Mouse (Mus musculus) midbrain, embryonic 13.5 days (tissue): Measurements from ENCODE around the gene Csf3. TPM values are rescaled to one million over a fixed set of nuclear protein-coding genes. Genes with fewer than 3 reads are reported as not detected.
"Not testable (repeated sequence)": the region's sequence is repeated elsewhere in the genome, so short reads cannot be mapped to it uniquely, and the experiment has no call there.

Experiments
- ATAC-seq: fragments of 200-750 bp; cut with Nextera tagmentation; 2 replicates; pipeline ENCODE4 v1.8.0; 2017; ENCODE audit warnings: mild to moderate bottlenecking, moderate TSS enrichment, moderate library complexity
- H3K27ac ChIP-seq: fragments of 300-500 bp; sonication (generic); 2 replicates; pipeline ENCODE4 v1.5.1; 2015; ENCODE audit warnings: inconsistent platforms, mild to moderate bottlenecking, moderate library complexity
- H3K27me3 ChIP-seq: fragments of 300-500 bp; sonication (generic); 2 replicates; pipeline ENCODE4 v1.6.1; 2015; ENCODE audit warnings: mild to moderate bottlenecking, inconsistent platforms
- H3K36me3 ChIP-seq: fragments of 300-500 bp; sonication (generic); 2 replicates; pipeline ENCODE4 v1.6.1; 2015; ENCODE audit warnings: mild to moderate bottlenecking, inconsistent platforms
- H3K4me1 ChIP-seq: fragments of 300-500 bp; sonication (generic); replicated peaks from 2 replicates; pipeline ENCODE4 v1.6.1; 2015; ENCODE audit warnings: inconsistent platforms
- H3K4me2 ChIP-seq: fragments of 300-500 bp; sonication (generic); replicated peaks from 2 replicates; pipeline ENCODE4 v1.6.1; 2015; ENCODE audit warnings: moderate library complexity, mild to moderate bottlenecking, inconsistent platforms
- H3K4me3 ChIP-seq: fragments of 300-500 bp; sonication (generic); replicated peaks from 2 replicates; pipeline ENCODE4 v1.5.1; 2015; ENCODE audit warnings: mild to moderate bottlenecking, inconsistent platforms
- H3K9ac ChIP-seq: fragments of 300-500 bp; sonication (generic); replicated peaks from 2 replicates; pipeline ENCODE4 v1.6.1; 2015; ENCODE audit warnings: mild to moderate bottlenecking, inconsistent platforms
- H3K9me3 ChIP-seq: fragments of 300-500 bp; sonication (generic); 2 replicates; pipeline ENCODE4 v1.6.1; 2016; ENCODE audit warnings: mild to moderate bottlenecking, inconsistent platforms
- WGBS: fragments of 180-500 bp; shearing (Covaris S2); methylation state at CpG from one replicate; pipeline ENCODE4 v1.1.7; 2015; 5-methylcytosine and 5-hydroxymethylcytosine counted together
- polyA plus RNA-seq: library from polyadenylated mRNA; unstranded; fragments of >200 nt; fragmentation: Nextera tagmentation; extraction: Ambion mirVana; gene quantifications from 2 replicates; pipeline ENCODE4 v1.2.1, GENCODE M21; 2015

Csf3 gene
- polyA plus RNA-seq, 1 experiment from 2014 or later, result not detected

DNA sequence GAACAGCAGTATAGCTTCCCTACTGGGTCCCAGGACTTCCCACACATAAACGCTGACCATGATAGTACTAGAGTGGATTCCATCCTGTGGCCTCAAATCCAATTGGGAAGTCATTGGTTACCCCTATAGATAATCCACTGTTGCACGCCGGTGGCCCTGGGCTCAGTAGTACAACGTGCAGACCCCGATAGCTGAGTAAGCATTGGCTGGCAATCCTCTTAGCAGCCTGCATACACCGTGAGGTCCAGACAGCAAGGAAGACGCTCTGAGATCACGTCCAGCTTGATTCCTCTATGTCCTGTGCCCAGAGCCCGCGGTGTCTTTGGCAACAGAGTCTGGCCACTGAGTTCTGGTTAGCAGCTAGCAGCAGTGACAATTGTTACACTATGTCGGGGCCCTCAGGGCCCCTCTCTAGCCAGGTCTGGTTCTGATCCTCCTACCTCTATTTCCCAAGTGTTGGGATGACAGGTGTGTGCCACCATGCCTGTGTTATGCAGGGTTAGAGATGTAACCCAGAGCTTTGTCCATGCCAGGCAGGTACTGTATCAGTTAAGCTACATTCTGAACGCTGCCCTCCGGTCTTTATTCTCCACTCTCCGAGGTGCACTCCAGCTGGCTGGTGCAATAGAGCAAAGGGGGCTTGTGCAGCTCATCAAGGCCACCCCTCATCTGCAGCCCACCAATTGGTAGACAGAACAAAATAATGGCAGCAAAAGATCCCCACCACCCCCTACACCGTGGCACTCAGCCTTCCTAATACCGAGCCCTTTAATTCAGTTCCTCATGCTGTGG is 2.0 kb upstream of the Csf3 start:
- H3K9me3 ChIP-seq, result no peaks in the 10 kb centered on the region
- WGBS, result 85% methylated on average over 16 of the region's 16 CpGs
- H3K4me1 ChIP-seq, result no peaks in the 10 kb centered on the region
- ATAC-seq, result no peak
- H3K36me3 ChIP-seq, result peaks cover 35% of the 10 kb centered on the region
- H3K4me2 ChIP-seq, result no peak overlapping the region
- H3K27me3 ChIP-seq, result no peaks in the 10 kb centered on the region
- no peak overlapping the region for H3K27ac ChIP-seq
- no peak overlapping the region for H3K9ac ChIP-seq
- H3K4me3 ChIP-seq, result no peak overlapping the region

DNA sequence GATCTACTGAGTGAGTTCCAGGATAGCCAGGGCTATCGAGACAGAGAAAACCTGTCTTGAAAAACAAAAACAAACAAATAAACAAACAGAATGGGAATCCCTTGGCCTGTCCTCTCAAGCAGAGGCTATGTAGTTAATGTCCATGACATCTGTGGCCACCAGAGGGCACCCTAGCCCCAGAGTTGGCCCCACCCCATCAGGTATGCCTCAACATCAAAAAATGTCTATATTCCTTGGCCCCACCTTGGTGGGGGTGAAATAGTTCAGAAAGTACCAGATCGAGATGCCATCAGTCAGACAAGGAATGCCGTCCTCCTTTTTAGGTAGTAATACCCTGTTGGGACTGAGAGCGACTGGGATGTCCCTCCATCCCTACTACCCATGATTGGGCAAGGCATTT is 1.2 kb upstream of the Csf3 start:
- H3K36me3 ChIP-seq, result peaks cover 35% of the 10 kb centered on the region
- peak; percentile 57; the same call in 1 of the 2 replicates for ATAC-seq
- no peak overlapping the region for H3K4me2 ChIP-seq
- WGBS, result 37% methylated on average over 4 of the region's 4 CpGs
- no peaks in the 10 kb centered on the region for H3K27me3 ChIP-seq
- H3K9ac ChIP-seq, result no peak overlapping the region
- no peak overlapping the region for H3K27ac ChIP-seq
- no peaks in the 10 kb centered on the region for H3K4me1 ChIP-seq
- no peaks in the 10 kb centered on the region for H3K9me3 ChIP-seq
- no peak overlapping the region for H3K4me3 ChIP-seq

DNA sequence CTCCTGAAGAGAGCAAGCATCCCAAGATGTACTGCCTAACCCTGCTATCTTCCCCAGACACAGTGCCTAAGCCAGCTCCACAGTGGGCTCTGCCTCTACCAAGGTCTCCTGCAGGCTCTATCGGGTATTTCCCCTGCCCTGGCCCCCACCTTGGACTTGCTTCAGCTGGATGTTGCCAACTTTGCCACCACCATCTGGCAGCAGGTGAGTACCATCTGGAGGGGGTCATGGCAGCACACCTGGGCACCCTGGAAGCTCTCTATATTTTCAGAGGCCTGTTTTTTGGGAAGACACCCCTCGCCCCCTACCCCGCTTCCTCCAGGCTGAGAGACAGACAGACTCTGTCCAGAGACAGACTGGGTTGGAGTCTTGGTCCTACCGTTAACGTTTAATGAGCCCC is 1.3 kb downstream of the Csf3 start:
- H3K4me2 ChIP-seq, result no peak overlapping the region
- 76% methylated on average over 5 of the region's 5 CpGs for WGBS
- no peak overlapping the region for H3K27ac ChIP-seq
- H3K4me3 ChIP-seq, result no peak overlapping the region
- no peaks in the 10 kb centered on the region for H3K9me3 ChIP-seq
- H3K36me3 ChIP-seq, result peaks cover 39% of the 10 kb centered on the region
- no peaks in the 10 kb centered on the region for H3K27me3 ChIP-seq
- no peaks in the 10 kb centered on the region for H3K4me1 ChIP-seq
- H3K9ac ChIP-seq, result no peak overlapping the region
- no peak for ATAC-seq

DNA sequence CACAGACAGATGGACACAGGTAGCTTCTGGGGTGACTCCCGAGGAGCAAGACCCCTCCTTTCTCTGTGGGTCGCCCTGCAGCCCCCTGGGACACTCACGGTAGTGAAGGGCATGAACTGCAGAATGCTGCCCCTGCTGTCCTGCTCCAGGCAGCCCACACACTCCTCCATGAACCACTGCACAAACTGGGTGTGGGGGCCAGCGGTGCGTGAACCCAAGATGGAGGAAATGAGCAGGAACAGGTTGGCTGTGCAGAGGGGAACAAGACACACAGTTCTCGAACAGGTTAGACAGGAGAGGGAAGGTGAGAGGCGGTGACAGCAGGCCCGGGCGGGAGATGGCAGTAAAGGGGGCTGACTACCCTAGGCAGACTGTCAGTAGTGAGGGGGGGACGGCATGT is 4.0 kb downstream of the Csf3 start:
- H3K27me3 ChIP-seq, result no peaks in the 10 kb centered on the region
- H3K4me2 ChIP-seq, result no peak overlapping the region
- WGBS, result 92% methylated on average over 10 of the region's 10 CpGs
- H3K36me3 ChIP-seq, result peaks cover 66% of the 10 kb centered on the region
- H3K27ac ChIP-seq, result no peak overlapping the region
- H3K4me3 ChIP-seq, result no peak overlapping the region
- 0 out of 2 replicates have a peak overlapping the region, but pooled peaks have one; percentile 23 for H3K9ac ChIP-seq
- ATAC-seq, result no peak
- H3K4me1 ChIP-seq, result no peaks in the 10 kb centered on the region
- no peaks in the 10 kb centered on the region for H3K9me3 ChIP-seq

DNA sequence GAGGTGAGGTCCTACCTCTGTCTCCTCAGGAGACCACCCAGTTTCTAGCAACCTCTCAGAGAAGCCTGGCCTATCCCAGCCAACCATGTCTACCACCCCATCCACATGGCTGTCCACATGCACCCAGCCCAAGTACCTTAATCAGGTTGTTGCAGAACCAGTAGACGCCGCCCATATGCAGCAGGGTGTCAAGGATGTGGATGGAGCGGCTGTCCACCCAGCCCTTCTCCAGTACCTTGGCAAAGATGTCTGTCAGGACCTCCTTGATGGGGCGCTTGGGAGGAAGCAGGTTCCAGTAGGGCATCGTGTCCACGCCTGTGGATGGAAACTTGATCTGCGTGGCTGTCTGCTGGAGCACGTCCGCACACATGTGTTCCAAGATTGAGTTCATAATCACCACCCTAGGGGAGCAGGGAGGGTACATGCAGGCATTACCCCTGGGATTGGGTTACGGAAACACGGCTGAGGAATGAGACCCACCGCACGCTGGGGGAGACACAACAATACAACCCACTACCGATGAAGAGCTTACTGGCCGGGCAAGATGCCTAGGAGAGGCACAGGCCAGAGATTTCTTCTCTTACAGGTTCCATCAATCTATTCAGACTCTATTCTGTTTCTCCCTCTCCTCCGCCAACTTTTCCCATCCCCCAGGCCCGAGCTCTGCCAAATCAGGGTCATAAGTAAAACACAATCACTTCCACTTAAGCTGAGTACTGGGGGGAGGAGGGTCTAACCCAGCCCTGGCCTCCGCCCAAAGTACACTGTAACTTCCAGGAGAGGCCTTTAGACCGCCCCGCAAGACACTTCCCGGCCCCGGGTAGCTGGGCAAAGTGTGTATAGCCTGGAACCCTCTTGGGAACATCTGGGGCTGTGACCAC is 6.6 kb downstream of the Csf3 start:
- Histone ChIP-seq H3K4me2 (no peak overlapping the region), H3K4me1 (no peaks in the 10 kb centered on the region), H3K36me3 (peaks cover 86% of the 10 kb centered on the region), H3K4me3 (no peak overlapping the region), H3K9ac (no peak overlapping the region), H3K27me3 (no peaks in the 10 kb centered on the region), H3K9me3 (no peaks in the 10 kb centered on the region), H3K27ac (no peak overlapping the region)
- ATAC-seq, result no peak
- WGBS, result 94% methylated on average over 22 of the region's 22 CpGs

DNA sequence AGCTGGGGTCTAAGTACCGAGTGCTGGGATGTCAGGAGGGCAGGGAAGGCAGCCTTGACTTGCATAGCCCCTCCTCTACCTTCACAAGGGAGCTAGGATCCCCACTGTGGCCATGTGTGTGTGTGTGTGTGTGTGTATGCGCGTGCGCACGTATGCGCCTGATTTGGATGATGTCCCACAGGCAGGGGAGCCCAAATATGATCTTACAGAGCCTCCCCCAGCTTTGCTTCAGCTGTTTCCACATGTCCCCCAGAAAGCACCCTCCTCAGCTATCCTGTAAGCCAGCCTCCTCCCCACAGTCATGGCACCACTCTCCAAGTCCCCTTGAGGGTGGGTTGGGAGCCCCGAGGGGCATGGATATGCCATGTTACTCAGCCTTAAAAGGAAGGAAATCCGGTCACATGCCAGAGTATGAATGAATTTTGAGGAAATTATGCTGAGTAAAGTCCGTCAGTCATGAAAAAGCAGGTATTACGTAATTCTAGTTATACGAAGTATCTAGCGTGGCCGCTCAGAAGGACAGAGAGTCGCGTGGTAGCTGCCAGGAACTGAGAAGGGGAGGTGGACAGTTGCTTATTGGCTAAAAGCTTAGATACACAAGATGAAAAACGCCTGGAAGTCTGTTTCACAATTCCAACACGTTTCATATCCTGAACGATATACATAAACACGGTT is 7.4 kb downstream of the Csf3 start:
- Histone ChIP-seq H3K4me2 (no peak overlapping the region), H3K4me1 (no peaks in the 10 kb centered on the region), H3K9me3 (no peaks in the 10 kb centered on the region), H3K36me3 (peaks cover 94% of the 10 kb centered on the region), H3K27me3 (no peaks in the 10 kb centered on the region), H3K9ac (no peak overlapping the region), H3K27ac (no peak overlapping the region), H3K4me3 (no peak overlapping the region)
- no peak for ATAC-seq
- WGBS, result 87% methylated on average over 19 of the region's 19 CpGs

DNA sequence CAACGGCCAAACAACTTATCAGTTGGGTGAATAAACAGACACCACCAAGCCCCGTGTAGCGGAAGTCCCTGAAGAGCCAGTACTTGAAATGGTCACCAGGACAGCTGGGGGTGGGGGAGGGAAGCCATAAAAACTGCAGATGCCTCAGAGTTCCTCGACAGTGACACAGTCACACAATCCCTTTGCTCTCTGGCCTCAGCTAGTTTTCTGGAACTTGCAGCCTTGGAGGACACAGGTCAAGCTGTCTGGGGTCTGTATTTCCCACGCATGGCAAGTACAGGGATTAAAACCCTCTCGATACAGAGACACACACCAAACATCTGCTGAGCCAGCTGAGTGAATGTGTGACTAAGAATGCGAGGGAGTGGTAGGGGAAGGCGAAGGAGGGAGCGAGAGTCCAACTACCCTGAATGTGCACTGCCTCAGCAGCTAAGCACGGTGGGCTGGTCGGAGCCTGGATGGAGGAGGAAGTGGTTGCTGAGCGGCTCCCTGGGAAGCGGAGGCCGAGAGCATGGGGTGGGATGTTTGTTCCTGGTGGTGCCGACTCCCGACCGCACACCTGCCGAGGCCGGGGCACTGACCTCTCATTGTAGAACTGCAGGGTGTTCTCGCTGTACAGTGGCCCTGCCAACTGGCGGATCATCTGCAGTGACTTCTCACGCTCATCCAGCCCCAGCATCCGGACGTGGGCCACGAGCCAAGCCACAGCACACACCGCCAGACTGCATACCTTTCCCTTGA is 8.1 kb downstream of the Csf3 start:
- Histone ChIP-seq H3K4me2 (no peak overlapping the region), H3K27ac (no peak overlapping the region), H3K4me3 (no peak overlapping the region), H3K4me1 (no peaks in the 10 kb centered on the region), H3K27me3 (no peaks in the 10 kb centered on the region), H3K9me3 (no peaks in the 10 kb centered on the region), H3K9ac (no peak overlapping the region), H3K36me3 (peaks cover 94% of the 10 kb centered on the region)
- no peak for ATAC-seq
- 88% methylated on average over 26 of the region's 26 CpGs for WGBS

DNA sequence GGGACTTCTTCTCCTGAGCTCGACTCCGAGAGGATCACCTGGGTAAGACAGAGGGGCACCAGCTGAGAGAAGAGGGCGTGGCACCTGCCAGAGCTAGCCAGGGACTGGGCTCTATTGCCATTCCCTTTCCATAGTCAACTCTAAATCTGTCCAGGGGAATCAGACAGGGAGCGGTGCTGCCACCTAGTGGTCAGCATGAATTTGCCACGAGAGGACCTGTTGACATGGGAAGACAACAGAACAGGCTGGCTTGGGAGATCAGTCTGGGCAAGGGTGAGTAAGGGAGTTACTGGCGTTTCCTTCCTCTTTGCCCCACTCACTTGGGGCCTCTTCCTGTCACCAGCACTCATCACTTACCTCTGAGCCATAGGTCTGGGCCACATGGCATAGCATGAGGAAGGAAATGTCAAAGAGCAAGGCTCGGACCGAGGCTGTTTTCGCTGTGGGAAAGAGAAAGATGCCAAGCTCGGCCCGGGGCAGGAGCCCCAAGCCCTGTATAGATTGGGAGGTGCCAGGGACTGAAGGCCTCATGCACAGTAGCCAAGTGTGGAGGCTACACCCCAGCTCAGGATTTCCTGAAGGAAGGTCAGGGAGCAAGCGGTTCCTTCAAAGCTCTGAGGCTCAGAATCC is 9.5 kb downstream of the Csf3 start:
- WGBS, result 58% methylated on average over 12 of the region's 12 CpGs
- no peak overlapping the region for H3K4me3 ChIP-seq
- no peak overlapping the region for H3K9ac ChIP-seq
- H3K9me3 ChIP-seq, result no peaks in the 10 kb centered on the region
- no peak overlapping the region for H3K27ac ChIP-seq
- no peak overlapping the region for H3K4me2 ChIP-seq
- peaks cover 94% of the 10 kb centered on the region for H3K36me3 ChIP-seq
- H3K27me3 ChIP-seq, result no peaks in the 10 kb centered on the region
- H3K4me1 ChIP-seq, result no peaks in the 10 kb centered on the region
- peak; percentile 69; the same call in 1 of the 2 replicates for ATAC-seq

DNA sequence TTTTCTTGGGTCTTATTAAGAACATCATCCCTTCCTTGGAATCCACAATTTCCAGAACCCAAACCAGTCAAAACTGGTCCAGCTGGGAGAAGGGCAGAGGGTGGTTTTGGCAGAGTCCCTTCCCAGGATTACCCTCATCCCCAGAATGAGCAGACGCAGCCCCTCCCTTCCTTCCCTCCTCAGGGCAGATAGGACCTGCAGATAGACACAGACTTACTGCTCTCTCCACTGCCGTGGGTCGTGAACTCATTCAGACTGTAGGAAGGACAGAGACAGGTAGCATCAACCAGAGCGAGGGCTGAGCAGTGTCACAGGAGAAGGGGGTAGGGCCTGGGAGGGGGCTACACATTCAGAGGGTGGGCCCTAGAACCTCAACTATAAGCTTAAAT is 10.0 kb downstream of the Csf3 start:
- Histone ChIP-seq H3K36me3 (peaks cover 94% of the 10 kb centered on the region), H3K27me3 (no peaks in the 10 kb centered on the region), H3K27ac (no peak overlapping the region), H3K9ac (no peak overlapping the region), H3K9me3 (no peaks in the 10 kb centered on the region), H3K4me2 (no peak overlapping the region), H3K4me1 (no peaks in the 10 kb centered on the region), H3K4me3 (no peak overlapping the region)
- 85% methylated on average over 4 of the region's 4 CpGs for WGBS
- ATAC-seq, result no peak

DNA sequence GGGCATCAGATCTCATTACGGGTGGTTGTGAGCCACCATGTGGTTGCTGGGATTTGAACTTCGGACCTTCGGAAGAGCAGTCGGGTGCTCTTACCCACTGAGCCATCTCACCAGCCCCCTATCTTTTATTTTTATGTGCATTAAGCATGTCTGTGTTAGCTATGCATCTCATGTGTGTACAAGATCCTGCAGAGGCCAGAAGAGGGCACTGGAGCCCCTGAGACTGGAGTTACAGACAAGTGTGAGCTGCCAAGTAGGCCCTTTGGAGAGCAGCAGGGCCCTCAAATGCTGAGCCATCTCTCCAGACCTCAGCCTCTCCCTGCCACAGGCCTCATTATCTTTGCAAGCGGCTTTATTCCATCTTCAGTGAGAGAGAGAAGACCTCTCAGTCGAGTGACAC is 10.9 kb downstream of the Csf3 start:
- not testable (repeated sequence) for ATAC-seq, H3K27me3 ChIP-seq, H3K9me3 ChIP-seq, H3K4me2 ChIP-seq, H3K4me1 ChIP-seq, H3K9ac ChIP-seq, H3K4me3 ChIP-seq
- Histone ChIP-seq H3K27ac (0 out of 2 replicates have a peak overlapping the region, but pooled peaks have one; percentile 21), H3K36me3 (peaks cover 94% of the 10 kb centered on the region)
- WGBS, result 86% methylated on average over 6 of the region's 6 CpGs

DNA sequence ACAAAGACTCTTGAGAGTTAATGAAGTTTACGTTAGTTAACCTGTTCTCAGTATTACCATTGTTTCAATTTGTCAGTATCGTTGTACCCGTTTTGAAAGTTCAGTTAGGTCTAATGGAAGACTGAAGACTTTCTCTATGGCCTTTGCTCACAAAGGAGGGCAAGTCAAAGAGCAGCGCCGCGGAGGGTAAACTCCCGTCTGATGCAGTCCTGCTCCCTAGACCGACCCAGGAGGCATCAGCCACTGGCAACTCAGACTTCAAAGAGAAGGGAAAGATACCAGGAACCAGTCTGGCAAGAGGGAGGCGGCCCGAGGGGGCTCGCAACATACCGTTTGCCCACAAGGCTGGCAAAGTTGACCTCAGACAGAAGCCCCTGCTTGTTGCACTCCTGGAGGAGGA is 12.6 kb downstream of the Csf3 start:
- Histone ChIP-seq H3K27me3 (no peaks in the 10 kb centered on the region), H3K4me2 (no peak overlapping the region), H3K36me3 (peaks cover 91% of the 10 kb centered on the region), H3K4me3 (no peak overlapping the region), H3K27ac (no peak overlapping the region), H3K9ac (no peak overlapping the region), H3K4me1 (peaks cover 8% of the 10 kb centered on the region), H3K9me3 (no peaks in the 10 kb centered on the region)
- no peak for ATAC-seq
- WGBS, result 89% methylated on average over 12 of the region's 12 CpGs
